Mouse (Mus musculus) forebrain, embryonic 10.5 days (tissue): ENCODE results near the gene Tuba1a. TPM values are rescaled to one million over a fixed set of nuclear protein-coding genes. Genes with fewer than 3 reads are reported as not detected.
"Not testable (repeated sequence)": the region's sequence is repeated elsewhere in the genome, so short reads cannot be mapped to it uniquely, and the experiment has no call there.

ENCODE experiments used
- DNase-seq: peaks from one replicate; pipeline ENCODE4 v3.0.0-alpha.2; 2017; ENCODE audit warnings: low spot score; ENCODE audit errors: extremely low spot score
- H3K27ac ChIP-seq: fragments of 300-500 bp; sonication (generic); 2 replicates; pipeline ENCODE4 v1.5.1; 2016; ENCODE audit warnings: mild to moderate bottlenecking
- H3K27me3 ChIP-seq: fragments of 300-500 bp; sonication (generic); 2 replicates; pipeline ENCODE4 v1.6.1; 2016; ENCODE audit warnings: mild to moderate bottlenecking; ENCODE audit not compliant: poor library complexity, severe bottlenecking
- H3K36me3 ChIP-seq: fragments of 300-500 bp; sonication (generic); replicated peaks from 2 replicates; pipeline ENCODE4 v1.6.1; 2016; ENCODE audit warnings: mild to moderate bottlenecking, moderate library complexity
- H3K4me1 ChIP-seq: fragments of 300-500 bp; sonication (generic); 2 replicates; pipeline ENCODE4 v1.6.1; 2016
- H3K4me3 ChIP-seq: fragments of 300-500 bp; sonication (generic); 2 replicates; pipeline ENCODE4 v1.5.1; 2016; ENCODE audit warnings: mild to moderate bottlenecking, moderate library complexity
- H3K9me3 ChIP-seq: fragments of 300-500 bp; sonication (generic); 2 replicates; pipeline ENCODE4 v1.6.1; 2016; ENCODE audit warnings: mild to moderate bottlenecking, moderate library complexity
- WGBS: fragments of 180-500 bp; shearing (Covaris S2); methylation state at CpG from one replicate; pipeline ENCODE4 v1.1.7; 2016; 5-methylcytosine and 5-hydroxymethylcytosine counted together
- polyA plus RNA-seq: library from polyadenylated mRNA; unstranded; fragments of >200 nt; fragmentation: Nextera tagmentation; extraction: Ambion mirVana; gene quantifications from 2 replicates; pipeline ENCODE4 v1.2.1, GENCODE M21; 2016

Gene Tuba1a
- polyA plus RNA-seq, 1 experiment from 2014 or later = 3,107 TPM

DNA sequence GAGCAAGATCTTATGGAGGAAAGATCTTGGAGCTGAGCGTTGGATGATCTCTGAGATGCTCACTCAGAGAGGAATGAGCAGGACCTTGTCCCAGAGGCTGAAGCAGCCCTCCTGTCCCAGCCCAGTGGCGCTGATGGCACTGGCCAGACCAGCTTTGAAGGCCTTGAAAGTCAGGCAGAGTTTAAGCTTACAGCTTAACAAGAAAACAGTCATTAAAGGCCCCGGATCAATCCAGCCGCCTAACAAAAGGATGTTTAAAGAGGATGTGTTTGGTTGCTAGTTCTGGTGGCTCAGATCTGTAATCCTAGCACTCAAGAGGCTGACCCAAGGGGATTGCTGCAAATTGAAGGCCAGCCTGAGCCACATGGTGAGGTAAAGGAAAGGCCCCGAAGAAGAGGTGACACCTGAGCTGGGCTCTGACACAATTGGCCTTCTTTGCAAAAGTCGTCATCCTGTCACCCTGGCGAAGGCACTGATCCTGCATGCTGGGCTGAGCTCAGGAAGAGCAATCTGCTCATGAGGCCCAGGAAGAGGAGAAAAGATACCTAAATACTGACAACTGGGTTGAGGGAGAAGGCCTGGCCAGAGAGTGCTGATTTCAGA is 26.6 kb upstream of the Tuba1a start:
- Histone ChIP-seq H3K4me1 (peaks cover 76% of the 10 kb centered on the region), H3K27ac (peak overlapping the region; percentile 36), H3K36me3 (no peaks in the 10 kb centered on the region), H3K27me3 (peaks cover 23% of the 10 kb centered on the region), H3K4me3 (no peak overlapping the region), H3K9me3 (no peaks in the 10 kb centered on the region)
- DNase-seq = no peak
- WGBS = 24% methylated on average over 7 of the region's 7 CpGs

DNA sequence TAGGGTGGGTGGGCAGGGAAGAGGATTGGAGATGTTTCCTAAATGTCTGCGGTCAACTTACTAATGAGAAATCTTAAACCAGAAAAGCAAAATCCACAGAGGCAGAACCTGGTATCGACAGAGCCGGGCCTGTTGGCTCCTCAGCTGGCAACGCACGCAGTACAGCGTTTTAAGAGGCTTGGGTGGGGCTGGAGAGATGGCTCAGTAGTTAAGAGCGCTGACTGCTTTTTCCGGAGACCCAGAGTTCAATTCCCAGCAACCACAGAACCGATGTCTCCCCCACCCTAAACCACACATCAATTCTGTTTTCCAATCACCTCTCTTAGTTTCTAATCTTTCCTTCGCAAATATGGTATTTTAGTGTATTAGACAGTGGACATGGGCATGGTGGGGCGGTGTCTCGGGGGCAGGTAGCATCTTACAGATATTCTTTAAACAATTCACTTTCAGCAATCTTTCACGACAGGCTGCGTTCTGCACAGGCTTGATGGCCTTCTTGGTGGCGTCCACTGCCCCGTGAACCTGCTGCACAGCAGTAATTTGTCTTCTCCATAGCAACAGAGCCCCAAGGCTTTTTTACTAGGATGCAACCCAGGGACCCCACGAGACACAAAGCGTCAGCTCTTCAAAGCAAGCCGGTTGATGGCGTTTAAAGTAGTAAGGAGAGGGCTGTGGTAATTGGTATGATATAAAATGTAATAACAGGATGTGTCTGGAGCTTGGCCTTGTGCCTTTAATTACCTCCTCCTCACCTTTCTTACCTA is 25.1 kb upstream of the Tuba1a start:
- Histone ChIP-seq H3K4me3 (no peak overlapping the region), H3K27me3 (peaks cover 23% of the 10 kb centered on the region), H3K36me3 (no peaks in the 10 kb centered on the region), H3K4me1 (peaks cover 60% of the 10 kb centered on the region), H3K9me3 (no peaks in the 10 kb centered on the region), H3K27ac (peak overlapping the region; percentile 75)
- no peak for DNase-seq
- 72% methylated on average over 20 of the region's 20 CpGs for WGBS

DNA sequence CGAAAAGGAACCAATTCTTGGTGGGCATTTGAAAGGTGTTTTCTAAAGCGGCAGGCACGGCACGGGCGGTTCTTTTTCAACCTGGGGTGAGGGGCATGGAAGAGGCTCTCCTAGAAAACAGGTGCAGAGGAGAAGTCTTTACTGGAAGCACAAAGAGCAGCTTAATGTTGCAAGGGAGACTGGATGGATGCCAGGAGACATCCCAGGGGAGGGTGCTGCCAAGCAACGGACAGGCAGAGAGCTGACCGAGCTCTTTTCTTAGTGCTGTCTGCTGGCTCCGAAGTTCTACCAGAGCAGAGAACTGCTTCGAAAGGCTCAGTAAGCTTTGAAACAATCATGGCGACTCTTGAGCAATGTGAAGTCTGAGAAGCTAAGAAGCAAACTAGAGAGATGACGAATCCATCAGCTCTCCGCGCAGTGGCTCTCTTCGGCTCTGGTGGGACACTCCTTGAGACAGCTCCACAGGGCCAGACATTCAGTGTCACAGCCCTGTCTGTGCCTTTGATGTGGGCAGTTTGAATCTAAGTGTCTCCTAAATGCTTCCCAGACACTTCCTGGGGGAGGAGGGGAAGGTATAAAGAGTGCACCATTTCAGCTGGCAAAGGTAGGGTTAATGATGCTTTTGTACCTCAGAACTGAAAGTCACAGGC is 24.4 kb upstream of the Tuba1a start:
- Histone ChIP-seq H3K27me3 (peaks cover 23% of the 10 kb centered on the region), H3K27ac (peak overlapping the region; percentile 75), H3K4me3 (no peak overlapping the region; the same call in 1 of the 2 replicates), H3K4me1 (peaks cover 57% of the 10 kb centered on the region), H3K36me3 (no peaks in the 10 kb centered on the region), H3K9me3 (no peaks in the 10 kb centered on the region)
- DNase-seq = no peak
- WGBS = 78% methylated on average over 14 of the region's 14 CpGs

DNA sequence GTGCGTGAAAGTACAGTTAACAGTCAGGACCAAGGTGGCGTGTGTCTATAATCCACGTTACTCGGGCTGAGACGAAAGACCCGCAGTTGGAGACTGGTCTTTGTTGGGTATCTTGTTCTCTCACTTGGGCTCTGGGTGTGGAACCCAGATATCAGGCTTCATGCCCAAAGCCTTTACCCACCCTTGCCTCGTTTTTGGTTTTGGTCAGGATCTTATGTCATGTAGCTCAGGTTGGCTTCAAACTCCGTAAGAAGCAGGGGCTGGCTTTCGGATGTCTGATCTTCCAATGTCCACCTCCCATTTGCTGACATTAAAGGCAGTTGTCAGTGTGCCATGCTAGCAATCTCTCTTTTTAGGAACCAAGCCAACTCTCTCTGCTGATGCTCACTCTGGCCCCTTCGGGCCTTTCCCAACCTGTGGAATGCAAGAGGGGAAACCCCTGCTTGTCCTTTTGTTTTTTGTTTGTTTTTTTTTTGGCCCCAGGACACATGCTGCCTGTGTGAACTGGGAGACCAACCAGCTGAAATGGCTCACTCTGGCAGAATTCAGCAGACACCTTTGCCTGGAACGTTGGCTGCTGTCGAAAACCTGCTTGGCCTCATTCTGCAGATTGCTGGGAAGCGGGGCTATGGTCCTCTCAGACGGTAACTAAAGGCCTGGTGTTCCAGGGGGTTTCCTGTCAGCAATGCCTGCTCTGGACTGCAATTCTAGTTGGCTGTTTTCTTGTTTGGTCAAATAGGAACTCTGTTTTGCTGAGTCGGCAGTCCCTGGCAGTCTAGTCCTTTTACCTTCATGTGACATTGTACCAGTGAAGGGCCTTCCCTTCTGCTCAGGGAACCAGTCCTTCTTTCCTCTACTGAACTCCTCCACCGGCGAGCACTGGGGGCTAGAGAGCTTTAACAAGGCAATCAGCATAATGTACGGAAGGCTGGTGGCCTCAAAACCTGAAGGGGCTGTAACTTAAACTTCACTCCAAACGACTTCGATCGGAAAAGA is 23.6 kb upstream of the Tuba1a start:
- peaks cover 50% of the 10 kb centered on the region for H3K4me1 ChIP-seq
- 74% methylated on average over 21 of the region's 21 CpGs for WGBS
- peaks cover 19% of the 10 kb centered on the region for H3K27me3 ChIP-seq
- H3K27ac ChIP-seq = peak overlapping the region; percentile 75
- H3K9me3 ChIP-seq = no peaks in the 10 kb centered on the region
- DNase-seq = no peak
- no peaks in the 10 kb centered on the region for H3K36me3 ChIP-seq
- H3K4me3 ChIP-seq = no peak overlapping the region

DNA sequence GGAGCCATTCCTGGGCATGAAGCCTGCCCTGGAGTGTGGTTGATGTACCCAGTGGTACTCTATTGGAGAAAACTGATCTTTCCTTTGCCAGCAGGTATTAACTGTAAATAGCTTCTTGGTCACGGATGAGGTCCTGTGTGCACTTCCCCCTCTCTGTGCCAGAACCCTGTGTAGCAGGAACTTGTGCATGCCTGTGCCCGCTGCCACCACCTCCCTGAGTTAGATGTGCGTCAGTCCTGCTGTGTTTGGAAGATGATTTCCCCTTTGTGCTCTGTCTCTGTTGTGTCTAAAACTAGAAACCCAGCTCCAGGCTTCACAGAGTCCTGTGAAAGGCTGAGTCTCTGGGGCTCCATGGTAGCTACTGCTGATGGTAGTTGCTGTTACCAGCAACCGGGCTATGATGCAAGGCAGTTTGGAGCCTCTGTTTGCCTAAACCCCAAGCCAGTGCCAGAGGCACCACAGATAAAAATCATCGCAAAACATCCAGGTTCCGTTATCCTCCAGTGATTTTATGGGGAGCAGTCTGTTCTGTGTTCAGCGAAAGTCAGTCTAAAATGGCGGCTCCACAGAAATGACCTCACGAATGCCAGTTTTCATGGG is 19.6 kb upstream of the Tuba1a start:
- no peak for DNase-seq
- peaks cover 60% of the 10 kb centered on the region for H3K4me1 ChIP-seq
- 0 out of 2 replicates have a peak, but pooled peaks cover 8% of the 10 kb centered on the region for H3K27me3 ChIP-seq
- H3K9me3 ChIP-seq = no peaks in the 10 kb centered on the region
- WGBS = 93% methylated on average over 9 of the region's 9 CpGs
- H3K36me3 ChIP-seq = no peaks in the 10 kb centered on the region
- no peak overlapping the region for H3K4me3 ChIP-seq
- peak overlapping the region; percentile 26 for H3K27ac ChIP-seq

DNA sequence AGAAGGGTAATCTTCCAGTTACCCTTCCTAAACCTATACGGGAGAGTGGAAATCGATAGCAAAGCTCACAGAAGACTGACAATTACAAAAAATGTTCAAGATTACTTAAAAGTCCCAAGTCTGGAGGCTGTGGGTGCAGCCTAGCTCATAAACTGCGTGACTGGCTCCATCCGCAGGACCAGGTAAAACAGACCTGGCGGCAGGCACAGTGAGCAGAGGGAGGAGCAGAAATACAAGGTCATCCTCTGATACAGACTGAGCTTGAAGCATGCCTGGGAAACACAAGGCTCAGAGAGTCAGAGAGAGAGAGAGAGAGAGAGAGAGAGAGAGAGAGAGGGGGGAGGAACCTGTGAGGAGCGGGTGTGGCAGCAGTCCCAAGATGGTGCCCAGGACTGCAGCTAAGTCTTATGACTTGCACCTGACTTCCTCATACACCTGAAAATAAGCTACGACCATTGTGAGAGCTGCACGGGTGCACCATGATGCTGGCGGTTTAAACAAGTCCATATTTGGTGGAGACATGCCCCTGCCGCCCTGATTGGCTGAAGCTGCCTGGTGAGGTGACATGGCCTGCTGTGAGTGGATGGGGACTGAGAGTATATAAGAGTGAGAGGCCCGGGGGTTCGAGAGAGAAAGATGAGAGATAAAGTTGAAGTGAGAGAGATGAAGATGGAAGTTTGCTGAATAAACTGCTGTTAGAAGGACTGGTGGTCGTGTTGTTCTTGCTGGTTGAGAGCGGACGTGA is 18.2 kb upstream of the Tuba1a start:
- Histone ChIP-seq H3K27ac (peak overlapping the region; percentile 98), H3K4me3 (peak overlapping the region; percentile 19; the same call in 1 of the 2 replicates), H3K4me1 (peaks cover 55% of the 10 kb centered on the region)
- DNase-seq, H3K27me3 ChIP-seq, H3K36me3 ChIP-seq, H3K9me3 ChIP-seq: not testable (repeated sequence)
- WGBS = 82% methylated on average over 15 of the region's 15 CpGs

DNA sequence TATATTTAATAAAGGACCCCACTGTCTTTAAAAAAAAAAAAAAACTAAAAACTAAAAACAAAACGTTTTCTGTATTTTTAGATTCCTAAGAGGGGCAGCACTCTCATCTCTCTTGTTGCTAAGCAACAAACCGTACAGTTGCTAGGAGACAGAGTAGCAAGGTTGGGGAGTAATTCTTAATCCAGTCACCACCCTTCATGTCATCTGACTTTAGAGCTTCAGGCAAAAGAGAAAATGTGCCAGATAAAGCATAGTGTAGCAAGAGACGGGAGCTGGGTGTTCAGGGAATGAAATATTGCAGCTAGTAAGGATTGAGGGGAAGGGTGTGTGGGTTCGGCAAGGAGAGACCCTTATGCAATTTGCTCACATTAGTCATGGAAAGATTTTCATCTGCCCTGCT is 17.6 kb upstream of the Tuba1a start:
- WGBS = 41% methylated on average over 4 of the region's 4 CpGs
- Histone ChIP-seq H3K4me3 (peak overlapping the region; percentile 19; the same call in 1 of the 2 replicates), H3K27ac (peak overlapping the region; percentile 98), H3K36me3 (no peaks in the 10 kb centered on the region; the same call in 1 of the 2 replicates), H3K27me3 (no peaks in the 10 kb centered on the region), H3K9me3 (no peaks in the 10 kb centered on the region), H3K4me1 (peaks cover 55% of the 10 kb centered on the region)
- no peak for DNase-seq

DNA sequence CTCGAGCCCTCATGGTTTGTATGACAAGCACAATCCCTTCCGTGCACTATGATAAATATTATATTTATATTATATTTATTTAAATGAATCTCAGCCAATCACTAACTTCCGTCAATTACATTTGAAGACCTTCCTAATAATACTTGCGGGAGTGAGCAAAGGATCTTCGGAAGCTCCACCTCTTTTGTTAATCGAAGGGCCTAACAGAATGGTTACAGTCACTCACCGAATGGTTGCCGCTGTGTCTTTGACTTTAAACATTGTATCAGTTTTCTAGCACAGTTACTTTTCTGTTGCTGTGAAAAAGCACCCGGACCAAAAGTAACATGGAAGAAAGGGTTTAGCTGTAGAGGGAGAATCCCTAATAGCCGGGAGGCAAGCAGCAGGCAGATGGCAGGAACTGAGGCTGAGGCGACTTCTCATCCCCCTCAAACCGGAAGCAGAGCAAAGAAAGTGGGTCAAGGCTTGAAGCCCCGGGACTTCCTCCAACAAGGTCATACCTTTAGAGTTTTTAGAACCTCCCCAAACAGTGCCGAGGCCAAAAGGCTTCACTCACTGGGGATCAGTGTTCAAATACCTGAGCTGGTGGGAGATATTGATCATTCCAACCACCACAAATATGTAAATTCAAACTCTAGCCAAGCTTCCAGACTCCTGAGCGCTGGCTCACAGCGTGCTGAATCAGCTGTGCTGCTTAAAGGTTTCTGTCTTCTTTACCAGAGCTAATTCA is 16.0 kb upstream of the Tuba1a start:
- H3K4me3 ChIP-seq = peak overlapping the region; percentile 36
- no peak for DNase-seq
- no peaks in the 10 kb centered on the region for H3K27me3 ChIP-seq
- no peaks in the 10 kb centered on the region for H3K9me3 ChIP-seq
- H3K27ac ChIP-seq = peak overlapping the region; percentile 98
- H3K4me1 ChIP-seq = peaks cover 63% of the 10 kb centered on the region
- H3K36me3 ChIP-seq = no peaks in the 10 kb centered on the region; the same call in 1 of the 2 replicates
- 6% methylated on average over 16 of the region's 16 CpGs for WGBS

DNA sequence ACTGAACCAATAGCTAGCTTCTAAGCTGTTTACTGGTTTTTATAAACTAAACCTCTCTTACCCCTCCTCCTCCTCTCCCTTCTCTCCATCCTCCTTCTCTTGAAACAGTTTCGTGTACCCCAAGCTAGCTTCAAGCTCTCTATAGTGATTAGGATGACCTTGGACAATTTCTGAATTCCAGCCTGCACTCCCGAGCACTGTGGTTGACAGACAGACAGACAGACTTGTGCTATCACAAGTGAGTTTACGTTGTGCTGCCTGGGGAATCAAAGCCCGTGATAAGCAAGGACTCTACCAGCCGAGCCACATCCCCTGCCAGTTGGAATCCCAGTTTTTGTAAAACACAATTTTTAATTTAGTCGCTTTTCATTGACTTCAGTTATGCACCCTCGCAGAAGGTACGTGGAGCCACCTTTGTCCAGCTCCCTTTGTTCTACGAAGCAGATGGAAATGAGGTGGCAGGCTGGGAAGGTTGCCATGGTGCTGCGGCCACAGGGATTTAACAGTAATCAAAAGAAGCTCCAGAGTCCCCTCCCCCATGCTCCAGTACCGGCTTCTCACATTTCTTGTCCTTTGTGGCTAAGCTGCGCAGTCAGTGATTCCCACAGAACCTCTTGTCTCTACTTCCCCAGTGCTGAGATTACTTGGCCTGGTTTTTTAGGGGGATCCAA is 15.3 kb upstream of the Tuba1a start:
- no peaks in the 10 kb centered on the region for H3K27me3 ChIP-seq
- peaks cover 4% of the 10 kb centered on the region; the same call in 1 of the 2 replicates for H3K9me3 ChIP-seq
- whole genome bisulfite sequencing = 4% methylated on average over 12 of the region's 12 CpGs
- no peaks in the 10 kb centered on the region; the same call in 1 of the 2 replicates for H3K36me3 ChIP-seq
- peak overlapping the region; percentile 98 for H3K27ac ChIP-seq
- DNase-seq = peak; percentile 93
- H3K4me1 ChIP-seq = peaks cover 63% of the 10 kb centered on the region
- H3K4me3 ChIP-seq = peak overlapping the region; percentile 36

DNA sequence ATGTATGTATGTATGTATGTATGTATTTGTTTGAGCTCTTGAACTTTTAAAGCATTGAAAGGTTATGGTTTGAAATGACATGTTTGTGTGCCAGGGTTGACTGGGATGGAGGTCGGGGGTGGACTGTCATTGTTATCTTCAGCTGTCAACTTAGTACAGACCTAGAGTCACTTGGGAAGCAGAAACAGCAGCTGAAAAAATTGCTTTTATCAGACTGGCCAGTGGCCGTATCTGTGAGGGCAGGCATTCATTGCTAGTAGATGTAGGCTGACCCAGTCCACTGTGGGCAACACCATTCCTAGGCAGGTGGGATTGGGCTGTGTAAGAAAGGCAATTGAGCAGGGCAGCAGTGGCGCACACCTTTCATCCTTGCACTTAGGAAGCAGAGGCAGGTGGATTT is 6.0 kb upstream of the Tuba1a start:
- H3K27me3 ChIP-seq = no peaks in the 10 kb centered on the region
- DNase-seq = no peak
- WGBS = 88% methylated on average over 3 of the region's 3 CpGs

More for the DNA sequence above, 6.0 kb upstream of the Tuba1a start:
- no peaks in the 10 kb centered on the region for H3K36me3 ChIP-seq
- H3K27ac ChIP-seq = no peak overlapping the region
- peaks cover 5% of the 10 kb centered on the region; the same call in 1 of the 2 replicates for H3K9me3 ChIP-seq
- no peak overlapping the region for H3K4me3 ChIP-seq
- peaks cover 21% of the 10 kb centered on the region for H3K4me1 ChIP-seq
